Mouse (Mus musculus): Measurements from ENCODE around the gene Meig1. TPM values are rescaled to one million over a fixed set of nuclear protein-coding genes. Genes with fewer than 3 reads are reported as not detected.
"Not testable (repeated sequence)": the region's sequence is repeated elsewhere in the genome, so short reads cannot be mapped to it uniquely, and the experiment has no call there.

The Meig1 gene
- polyA plus RNA-seq, 1 experiment from 2014 or later = 0.23 TPM

DNA sequence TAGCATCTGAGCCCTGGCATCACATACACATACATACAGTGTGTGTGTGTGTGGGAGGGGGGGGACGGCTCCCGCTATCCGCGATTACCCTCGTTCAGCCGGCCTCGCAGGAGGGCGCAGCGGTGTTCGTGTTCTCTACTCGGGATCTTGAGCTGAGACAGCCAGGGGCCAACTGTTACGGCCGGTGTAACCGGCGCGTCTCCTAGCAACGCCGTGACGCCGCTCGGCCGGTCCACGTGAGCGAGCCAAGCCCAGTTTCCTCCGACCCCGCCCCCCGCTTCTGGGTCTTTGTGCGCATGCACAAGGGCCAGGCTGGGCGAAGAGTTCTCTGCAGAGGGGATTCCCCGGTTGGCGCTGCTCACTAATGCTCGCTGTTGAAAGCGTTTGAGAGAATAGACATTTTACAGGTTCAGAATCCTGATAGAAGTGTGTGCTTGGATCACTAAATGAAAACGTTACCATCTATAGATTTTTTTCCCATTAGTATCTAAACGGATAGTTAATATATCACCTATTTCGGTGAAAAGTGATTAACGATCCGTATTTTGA lies 3.5 kb downstream of the Meig1 start:
- Histone ChIP-seq H3K9me3 (replicated peaks) (no peaks in the 10 kb centered on the region), H3K27ac (no peak overlapping the region), H3K4me2 (peak overlapping the region; percentile 84), H3K27me3 (replicated peaks) (peaks cover 23% of the 10 kb centered on the region), H3K4me1 (peaks cover 18% of the 10 kb centered on the region), H3K4me3 (peak overlapping the region; percentile 60), H3K9ac (peak overlapping the region; percentile 32; the same call in 1 of the 2 replicates), H3K36me3 (no peaks in the 10 kb centered on the region)
- ATAC-seq = peak; percentile 86
- 2% methylated on average over 38 of the region's 38 CpGs for WGBS (ENCODE audit: insufficient replicate concordance)

DNA sequence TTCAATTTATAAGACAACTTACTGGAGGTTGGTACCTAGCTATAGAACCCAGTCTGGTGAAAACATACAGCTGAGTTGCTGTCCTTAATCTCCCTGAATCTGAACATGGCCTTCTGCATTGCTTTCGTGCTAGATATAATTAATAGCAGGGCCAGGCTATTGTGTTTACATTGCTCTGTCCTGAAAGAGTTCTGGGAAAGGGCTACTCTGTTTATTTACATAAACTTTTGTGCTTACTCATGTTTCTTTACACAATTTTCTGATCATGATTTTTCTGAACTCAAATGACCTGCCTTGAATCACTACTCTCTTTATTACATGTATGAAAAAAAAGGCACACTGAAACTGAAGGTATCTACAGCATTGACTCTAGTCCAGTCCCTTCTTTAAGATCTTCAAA lies 6.8 kb downstream of the Meig1 start:
- H3K4me1 ChIP-seq = peaks cover 12% of the 10 kb centered on the region
- H3K4me2 ChIP-seq = no peak overlapping the region
- no peak overlapping the region for H3K9ac ChIP-seq
- no peak overlapping the region for H3K4me3 ChIP-seq
- no peak for ATAC-seq
- no peaks in the 10 kb centered on the region for H3K9me3 ChIP-seq (replicated peaks)
- WGBS (ENCODE audit: insufficient replicate concordance) = 59% methylated on average over 1 of the region's 1 CpGs
- H3K27me3 ChIP-seq (replicated peaks) = peaks cover 23% of the 10 kb centered on the region
- H3K27ac ChIP-seq = no peak overlapping the region
- no peaks in the 10 kb centered on the region for H3K36me3 ChIP-seq

DNA sequence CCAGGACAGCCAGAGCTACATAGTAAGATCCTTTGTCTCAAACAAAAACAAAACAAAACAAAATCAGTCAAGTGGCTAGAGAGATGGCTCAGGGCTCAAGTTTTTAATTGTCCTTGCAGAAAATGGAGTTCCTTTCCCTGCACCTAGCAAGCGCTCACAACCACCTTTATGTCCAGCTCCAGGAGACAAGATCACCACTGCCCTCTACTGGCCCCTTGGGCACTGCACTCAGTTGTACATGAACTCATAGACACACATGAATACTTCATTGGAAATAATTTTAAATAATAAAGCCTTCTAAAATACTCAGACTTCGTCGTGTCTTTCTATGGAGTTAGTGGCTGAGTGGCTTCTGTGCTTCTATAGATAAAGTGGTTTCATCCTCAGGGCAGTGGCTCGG lies 8.2 kb downstream of the Meig1 start:
- Histone ChIP-seq H3K4me3 (no peak overlapping the region), H3K4me1 (peaks cover 10% of the 10 kb centered on the region), H3K4me2 (no peak overlapping the region), H3K9ac (no peak overlapping the region), H3K9me3 (replicated peaks) (no peaks in the 10 kb centered on the region), H3K27me3 (replicated peaks) (peaks cover 23% of the 10 kb centered on the region), H3K36me3 (no peaks in the 10 kb centered on the region), H3K27ac (no peak overlapping the region)
- ATAC-seq = no peak
- WGBS (ENCODE audit: insufficient replicate concordance) = 29% methylated on average over 4 of the region's 4 CpGs

- Histone ChIP-seq H3K9me3 (replicated peaks) (no peaks in the 10 kb centered on the region), H3K4me1 (no peaks in the 10 kb centered on the region), H3K27ac (no peak overlapping the region), H3K4me3 (no peak overlapping the region), H3K36me3 (no peaks in the 10 kb centered on the region), H3K4me2 (no peak overlapping the region), H3K9ac (no peak overlapping the region), H3K27me3 (replicated peaks) (no peaks in the 10 kb centered on the region)
- 46% methylated on average over 7 of the region's 7 CpGs for WGBS (ENCODE audit: insufficient replicate concordance)
- ATAC-seq = no peak
Measured at GRCm38 (mm10) chr2:3407756-3408155, 14.7 kb downstream of the Meig1 start.

DNA sequence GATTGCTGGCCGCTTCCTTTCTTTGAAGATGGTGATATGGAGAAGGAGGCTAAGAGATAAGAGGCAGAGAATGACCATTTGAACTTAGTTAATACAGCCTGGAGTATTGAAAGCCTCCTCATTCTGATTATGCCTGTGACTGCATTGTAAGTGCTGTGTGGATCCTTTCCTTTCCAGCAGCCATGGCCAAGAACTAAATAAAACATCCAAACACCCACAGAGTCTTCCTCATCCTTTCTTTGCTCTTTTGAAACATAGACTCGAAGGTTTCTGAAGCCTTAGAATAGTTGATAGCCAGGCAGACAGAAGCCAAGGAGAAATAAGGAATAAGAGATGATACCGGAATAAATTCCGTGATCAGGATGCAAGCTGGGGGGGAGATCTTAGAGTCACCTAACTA lies 16.5 kb downstream of the Meig1 start:
- no peaks in the 10 kb centered on the region for H3K4me1 ChIP-seq
- no peak overlapping the region for H3K9ac ChIP-seq
- H3K9me3 ChIP-seq (replicated peaks) = no peaks in the 10 kb centered on the region
- H3K36me3 ChIP-seq = no peaks in the 10 kb centered on the region
- H3K4me2 ChIP-seq = no peak overlapping the region
- WGBS (ENCODE audit: insufficient replicate concordance) = 65% methylated on average over 4 of the region's 4 CpGs
- ATAC-seq = no peak
- H3K27me3 ChIP-seq (replicated peaks) = no peaks in the 10 kb centered on the region
- H3K4me3 ChIP-seq = no peak overlapping the region
- H3K27ac ChIP-seq = no peak overlapping the region

- not testable (repeated sequence) for H3K27me3 ChIP-seq (replicated peaks); H3K4me3 ChIP-seq; H3K4me2 ChIP-seq; H3K4me1 ChIP-seq; H3K36me3 ChIP-seq; H3K27ac ChIP-seq; H3K9ac ChIP-seq; ATAC-seq; H3K9me3 ChIP-seq (replicated peaks)
- 51% methylated on average over 10 of the region's 10 CpGs for WGBS (ENCODE audit: insufficient replicate concordance)
Measured at GRCm38 (mm10) chr2:3397110-3397509, 25.3 kb downstream of the Meig1 start, which contains the start of gene Olah. Olah (minus strand) TSS chr2:3397210.

DNA sequence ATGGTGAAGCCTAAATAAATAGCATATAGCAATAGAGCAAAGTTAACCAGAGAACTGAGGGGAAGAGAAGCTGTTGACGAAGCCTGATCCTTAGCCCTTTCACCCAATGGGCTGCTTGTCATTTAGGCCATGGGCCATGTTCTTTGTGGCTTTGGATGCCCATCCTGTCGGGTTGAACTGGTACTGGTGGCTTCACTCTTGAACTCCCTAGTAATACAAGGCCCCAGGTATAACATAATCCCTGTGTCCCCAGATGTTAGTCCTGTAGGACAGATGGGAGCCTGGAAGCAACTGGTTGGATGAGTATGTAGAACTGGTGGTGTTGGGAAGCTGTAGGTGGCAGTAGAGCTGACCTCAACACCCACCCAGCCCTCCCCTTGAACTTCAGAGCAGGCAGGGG lies 30.5 kb downstream of the Meig1 start:
- Histone ChIP-seq H3K4me1 (no peaks in the 10 kb centered on the region), H3K9ac (no peak overlapping the region), H3K9me3 (replicated peaks) (no peaks in the 10 kb centered on the region), H3K4me2 (no peak overlapping the region), H3K4me3 (no peak overlapping the region), H3K27me3 (replicated peaks) (no peaks in the 10 kb centered on the region), H3K27ac (no peak overlapping the region), H3K36me3 (no peaks in the 10 kb centered on the region)
- no peak for ATAC-seq
- WGBS (ENCODE audit: insufficient replicate concordance) = 44% methylated on average over 2 of the region's 2 CpGs

DNA sequence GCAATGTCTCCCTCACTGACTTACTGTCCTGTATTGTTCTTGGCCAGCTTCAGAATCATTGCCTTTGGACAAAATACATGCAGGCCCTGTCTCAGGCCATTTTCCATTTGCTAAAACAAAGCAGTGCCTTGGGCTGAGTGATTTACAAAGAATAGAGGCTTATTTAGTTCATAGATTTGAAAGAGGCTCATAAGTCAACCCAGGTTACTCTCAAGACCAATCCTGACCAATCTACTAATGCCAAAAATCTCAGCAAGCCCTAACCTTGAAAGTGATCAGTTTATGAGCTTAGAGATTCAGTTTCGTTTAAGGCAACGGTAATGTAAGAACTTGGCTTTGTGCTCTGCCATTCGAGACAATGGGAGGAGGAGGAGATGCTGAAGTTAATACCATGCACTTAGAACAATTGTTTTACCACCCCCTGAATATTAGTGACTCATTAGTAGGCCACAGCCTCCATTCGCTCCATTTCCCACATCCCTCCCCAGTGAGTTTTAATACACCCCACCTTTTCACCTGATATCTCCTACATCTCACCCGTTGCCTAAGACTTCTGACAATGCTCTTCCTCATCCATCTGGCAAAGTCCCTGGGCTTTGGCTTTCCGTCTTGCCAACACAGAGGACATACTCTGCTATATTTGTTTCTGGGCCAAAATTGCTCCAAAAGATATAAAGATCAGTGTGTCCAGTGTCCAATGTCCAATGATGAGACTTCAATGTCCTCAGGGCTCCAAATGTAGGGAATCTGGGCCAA lies 35.2 kb downstream of the Meig1 start:
- H3K36me3 ChIP-seq = no peaks in the 10 kb centered on the region
- WGBS (ENCODE audit: insufficient replicate concordance) = 62% methylated on average over 6 of the region's 6 CpGs
- no peak overlapping the region for H3K27ac ChIP-seq
- ATAC-seq = no peak
- H3K27me3 ChIP-seq (replicated peaks) = no peaks in the 10 kb centered on the region
- no peak overlapping the region for H3K9ac ChIP-seq
- H3K4me3 ChIP-seq = no peak overlapping the region
- no peaks in the 10 kb centered on the region for H3K9me3 ChIP-seq (replicated peaks)
- H3K4me1 ChIP-seq = no peaks in the 10 kb centered on the region
- H3K4me2 ChIP-seq = no peak overlapping the region

DNA sequence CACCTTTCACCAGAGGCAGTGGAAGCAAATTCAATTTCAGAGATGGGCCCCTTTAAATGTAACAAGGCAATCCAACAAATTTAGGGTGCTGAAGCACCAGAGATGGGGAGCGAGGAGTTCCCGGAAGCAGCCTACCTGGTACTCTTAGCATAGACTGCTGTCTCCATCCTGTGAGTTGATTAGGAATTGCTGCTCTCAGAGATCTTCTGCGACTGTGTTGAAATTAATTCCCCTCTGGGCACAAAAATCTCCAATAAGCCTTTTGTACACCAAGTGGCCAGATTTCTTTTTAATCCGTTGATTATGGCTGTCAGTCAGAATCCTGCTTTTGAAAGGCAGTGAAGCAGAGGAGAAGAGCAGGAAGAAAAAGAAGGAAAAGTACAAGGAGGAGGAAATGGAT lies 57.3 kb downstream of the Meig1 start:
- Histone ChIP-seq H3K36me3 (no peaks in the 10 kb centered on the region), H3K4me3 (no peak overlapping the region), H3K27me3 (replicated peaks) (no peaks in the 10 kb centered on the region), H3K4me2 (no peak overlapping the region), H3K4me1 (no peaks in the 10 kb centered on the region), H3K27ac (no peak overlapping the region), H3K9ac (no peak overlapping the region), H3K9me3 (replicated peaks) (no peaks in the 10 kb centered on the region)
- 68% methylated on average over 4 of the region's 4 CpGs for WGBS (ENCODE audit: insufficient replicate concordance)
- no peak for ATAC-seq

DNA sequence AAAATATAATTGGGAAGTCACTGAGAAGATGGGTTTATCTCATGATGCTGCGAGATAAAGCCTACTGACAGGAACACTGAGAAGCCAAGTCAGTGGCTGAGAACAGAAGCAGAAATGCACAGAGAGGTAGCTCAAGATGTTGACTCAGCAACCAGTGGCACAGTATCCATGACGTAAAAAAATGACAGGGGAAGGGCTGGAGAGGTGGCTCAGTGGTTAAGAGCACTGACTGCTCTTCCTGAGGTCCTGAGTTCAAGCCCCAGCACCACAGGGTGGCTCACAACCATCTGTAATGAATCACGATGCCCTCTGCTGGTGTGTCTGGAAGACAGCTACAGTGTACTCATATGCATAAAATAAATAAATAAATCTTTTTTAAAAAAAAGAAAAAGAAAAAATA lies 61.4 kb downstream of the Meig1 start:
- Histone ChIP-seq H3K9ac (no peak overlapping the region), H3K4me3 (no peak overlapping the region), H3K27me3 (replicated peaks) (no peaks in the 10 kb centered on the region), H3K36me3 (no peaks in the 10 kb centered on the region), H3K27ac (no peak overlapping the region), H3K4me2 (no peak overlapping the region), H3K4me1 (no peaks in the 10 kb centered on the region), H3K9me3 (replicated peaks) (no peaks in the 10 kb centered on the region)
- WGBS (ENCODE audit: insufficient replicate concordance) = 62% methylated on average over 3 of the region's 3 CpGs
- ATAC-seq = no peak
